Mouse (Mus musculus) erythroblast, embryonic 14.5 days (primary cell): ENCODE results near the gene Pfn1. TPM values are rescaled to one million over a fixed set of nuclear protein-coding genes. Genes with fewer than 3 reads are reported as not detected.
A peak's percentile ranks its signal among the peaks of the same experiment; 100 is the strongest.

Experiments used
- H3K27me3 ChIP-seq: 2 replicates; pipeline ENCODE4 v1.6.1; 2012; ENCODE audit warnings: inconsistent platforms; ENCODE audit not compliant: control insufficient read depth
- H3K36me3 ChIP-seq: 2 replicates; pipeline ENCODE4 v1.6.1; 2012; ENCODE audit warnings: mild to moderate bottlenecking, inconsistent platforms; ENCODE audit not compliant: control insufficient read depth
- H3K4me1 ChIP-seq: 2 replicates; pipeline ENCODE4 v1.6.1; 2012; ENCODE audit warnings: inconsistent platforms; ENCODE audit not compliant: control insufficient read depth
- H3K4me3 ChIP-seq: replicated peaks from 2 replicates; pipeline ENCODE3; 2012; ENCODE audit warnings: moderate library complexity, mild to moderate bottlenecking, inconsistent platforms
- H3K9me3 ChIP-seq: 2 replicates; pipeline ENCODE4 v1.6.1; 2012; ENCODE audit warnings: low read length, inconsistent platforms, mixed read lengths; ENCODE audit not compliant: control insufficient read depth
- GATA1 ChIP-seq: IDR thresholded peaks from 2 replicates; pipeline ENCODE4 v1.6.1; 2012; ENCODE audit warnings: low read length, inconsistent platforms, mixed read lengths
- TAL1 ChIP-seq: IDR thresholded peaks from 3 replicates; pipeline ENCODE4 v1.6.1; 2012; ENCODE audit warnings: low read length, inconsistent platforms, mixed read lengths
- polyA plus RNA-seq: library from polyadenylated mRNA; stranded (reverse); fragments of >175 nt; gene quantifications from 2 replicates; pipeline ENCODE4 v1.2.3, GENCODE M21; 2012

The Pfn1 gene
- polyA plus RNA-seq, 1 experiment = 308 TPM

GRCm38 (mm10) chr11:70615074-70615473, 39.4 kb downstream of the Pfn1 start:
- no peaks in the 10 kb centered on the region for H3K9me3 ChIP-seq
- peaks cover 7% of the 10 kb centered on the region for H3K27me3 ChIP-seq
- H3K4me1 ChIP-seq = peaks cover 21% of the 10 kb centered on the region
- H3K4me3 ChIP-seq = peak overlapping the region; percentile 61
- peaks cover 26% of the 10 kb centered on the region for H3K36me3 ChIP-seq
- TF ChIP-seq GATA1 = no peak
- TF ChIP-seq TAL1 = no peak

- Histone ChIP-seq H3K4me1 (peaks cover 28% of the 10 kb centered on the region), H3K36me3 (peaks cover 52% of the 10 kb centered on the region), H3K4me3 (no peak overlapping the region), H3K27me3 (peaks cover 7% of the 10 kb centered on the region), H3K9me3 (no peaks in the 10 kb centered on the region)
- TF ChIP-seq TAL1 = no peak
- TF ChIP-seq GATA1 = no peak
Observed at GRCm38 (mm10) chr11:70612505-70612904, 41.9 kb downstream of the Pfn1 start.

- TF ChIP-seq TAL1 (no peak), GATA1 (no peak)
- peaks cover 27% of the 10 kb centered on the region for H3K4me1 ChIP-seq
- H3K27me3 ChIP-seq = peaks cover under 1% of the 10 kb centered on the region; the same call in 1 of the 2 replicates
- H3K9me3 ChIP-seq = no peaks in the 10 kb centered on the region
- H3K4me3 ChIP-seq = no peak overlapping the region
- peaks cover 69% of the 10 kb centered on the region for H3K36me3 ChIP-seq
Observed at GRCm38 (mm10) chr11:70610752-70611151, 43.7 kb downstream of the Pfn1 start.

GRCm38 (mm10) chr11:70608381-70609066, 45.9 kb downstream of the Pfn1 start:
- TF ChIP-seq TAL1 (no peak), GATA1 (no peak)
- H3K4me1 ChIP-seq = peaks cover 13% of the 10 kb centered on the region
- H3K36me3 ChIP-seq = peaks cover 90% of the 10 kb centered on the region
- H3K9me3 ChIP-seq = no peaks in the 10 kb centered on the region
- no peaks in the 10 kb centered on the region for H3K27me3 ChIP-seq
- H3K4me3 ChIP-seq = no peak overlapping the region

GRCm38 (mm10) chr11:70607611-70608010, 46.8 kb downstream of the Pfn1 start:
- H3K4me1 ChIP-seq = peaks cover 9% of the 10 kb centered on the region
- H3K9me3 ChIP-seq = no peaks in the 10 kb centered on the region
- peaks cover 89% of the 10 kb centered on the region for H3K36me3 ChIP-seq
- no peaks in the 10 kb centered on the region for H3K27me3 ChIP-seq
- no peak overlapping the region for H3K4me3 ChIP-seq
- TF ChIP-seq GATA1 (no peak), TAL1 (no peak)

- Histone ChIP-seq H3K36me3 (peaks cover 89% of the 10 kb centered on the region), H3K4me3 (no peak overlapping the region), H3K9me3 (no peaks in the 10 kb centered on the region), H3K4me1 (peaks cover 7% of the 10 kb centered on the region), H3K27me3 (no peaks in the 10 kb centered on the region)
- TF ChIP-seq TAL1 = no peak
- TF ChIP-seq GATA1 = no peak
Observed at GRCm38 (mm10) chr11:70606717-70607116, 47.7 kb downstream of the Pfn1 start.

- no peak overlapping the region for H3K4me3 ChIP-seq
- TF ChIP-seq TAL1 (no peak), GATA1 (no peak)
- peaks cover 80% of the 10 kb centered on the region for H3K36me3 ChIP-seq
- H3K9me3 ChIP-seq = no peaks in the 10 kb centered on the region
- H3K27me3 ChIP-seq = no peaks in the 10 kb centered on the region
- H3K4me1 ChIP-seq = peaks cover 7% of the 10 kb centered on the region
Observed at GRCm38 (mm10) chr11:70605024-70605566, 49.3 kb downstream of the Pfn1 start.

Other genes with a start within 250 kb of the Pfn1 start
- 2.9 and 3.5 TPM in 2 replicates for gene Pelp1, start 244.6 kb downstream of the Pfn1 start, polyA plus RNA-seq
- gene Arrb2, start 222.0 kb downstream of the Pfn1 start, polyA plus RNA-seq = 7.9 and 11.5 TPM in 2 replicates
- gene Med11, start 202.7 kb downstream of the Pfn1 start, polyA plus RNA-seq = 1.1 and 2.3 TPM in 2 replicates
- 0.02 TPM in 1 of 2 replicates, not detected in the other for gene Zmynd15, start 195.2 kb downstream of the Pfn1 start, polyA plus RNA-seq
- gene Cxcl16, start 194.7 kb downstream of the Pfn1 start, polyA plus RNA-seq = not detected in 2 replicates
- not detected in 2 replicates for gene Tm4sf5, start 149.4 kb downstream of the Pfn1 start, polyA plus RNA-seq
- not detected in 2 replicates for gene Vmo1, start 140.0 kb downstream of the Pfn1 start, polyA plus RNA-seq
- gene Gltpd2, start 135.4 kb downstream of the Pfn1 start, polyA plus RNA-seq = 0.10 TPM in 1 of 2 replicates, not detected in the other
- 27.3 and 29.9 TPM in 2 replicates for gene Psmb6, start 129.3 kb downstream of the Pfn1 start, polyA plus RNA-seq
- not detected in 2 replicates for gene Gm40193, start 121.7 kb downstream of the Pfn1 start, polyA plus RNA-seq
- 0.01 TPM in 1 of 2 replicates, not detected in the other for gene Pld2, start 114.6 kb downstream of the Pfn1 start, polyA plus RNA-seq
- 1.1 and 1.2 TPM in 2 replicates for gene Mink1, start 91.8 kb downstream of the Pfn1 start, polyA plus RNA-seq
- gene 4930544D05Rik, start 38.8 kb downstream of the Pfn1 start, polyA plus RNA-seq = not detected in 2 replicates
- gene Chrne, start 35.4 kb downstream of the Pfn1 start, polyA plus RNA-seq = 0.06 TPM in 1 of 2 replicates, not detected in the other
- 0.12 TPM in 2 replicates for gene Gp1ba, start 15.5 kb downstream of the Pfn1 start, polyA plus RNA-seq
- gene Rnf167, start 7.4 kb downstream of the Pfn1 start, polyA plus RNA-seq = 24.0 and 33.2 TPM in 2 replicates
- gene Slc25a11, start 7.2 kb downstream of the Pfn1 start, polyA plus RNA-seq = 2.2 and 2.4 TPM in 2 replicates
- gene Eno3, start 2.6 kb upstream of the Pfn1 start, polyA plus RNA-seq = 0.74 and 0.78 TPM in 2 replicates
- 11.0 and 18.1 TPM in 2 replicates for gene Spag7, start 14.8 kb upstream of the Pfn1 start, polyA plus RNA-seq
- 0.30 and 0.36 TPM in 2 replicates for gene Camta2, start 33.5 kb upstream of the Pfn1 start, polyA plus RNA-seq
- not detected in 2 replicates for gene Inca1, start 45.5 kb upstream of the Pfn1 start, polyA plus RNA-seq
- 0.31 and 0.32 TPM in 2 replicates for gene Kif1c, start 45.9 kb upstream of the Pfn1 start, polyA plus RNA-seq
- 0.04 TPM in 1 of 2 replicates, not detected in the other for gene Zfp3, start 109.6 kb upstream of the Pfn1 start, polyA plus RNA-seq
- gene Scimp, start 157.9 kb upstream of the Pfn1 start, polyA plus RNA-seq = not detected in 2 replicates
- gene Rabep1, start 190.1 kb upstream of the Pfn1 start, polyA plus RNA-seq = 0.37 and 0.42 TPM in 2 replicates